Mouse (Mus musculus) heart, postnatal 0 days (tissue): Measurements from ENCODE around the gene Zscan2.

Experiments used
- CTCF ChIP-seq: IDR thresholded peaks from 2 replicates; pipeline ENCODE4 v1.5.1; 2016; ENCODE audit warnings: antibody characterized with exemption, control low read depth, low read depth
- EP300 ChIP-seq: IDR thresholded peaks from 2 replicates; pipeline ENCODE4 v1.6.1; 2016; ENCODE audit warnings: antibody characterized with exemption, low read depth

DNA sequence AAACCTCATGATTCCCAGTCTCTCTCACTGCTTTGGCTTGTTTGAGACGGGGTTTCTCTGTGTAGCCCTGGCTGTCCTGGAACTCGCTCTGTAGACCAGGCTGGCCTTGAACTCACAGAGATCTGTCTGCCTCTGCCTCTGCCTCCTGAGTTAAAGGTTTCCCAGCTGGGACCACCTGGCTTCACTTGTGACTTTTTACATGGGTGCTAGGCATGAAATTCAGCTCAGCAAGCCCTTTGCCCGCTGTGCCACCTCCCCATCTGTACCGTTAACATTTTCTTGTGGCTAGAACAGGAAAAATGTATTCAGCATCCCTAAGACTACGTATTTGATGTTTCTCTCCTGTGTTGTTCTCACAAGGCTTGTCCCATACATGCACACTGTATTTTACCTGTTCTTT lies 10.2 kb upstream of the Zscan2 start:
- TF ChIP-seq EP300: no peak
- TF ChIP-seq CTCF: no peak
